Mouse (Mus musculus): ENCODE measurements at regions not wholly inside any gene's neighbourhood (a gene's known extent, or its start where the extent isn't known, plus 50 kb on each side); places are given as distances from the start of the nearest gene placed in this dataset.

DNA sequence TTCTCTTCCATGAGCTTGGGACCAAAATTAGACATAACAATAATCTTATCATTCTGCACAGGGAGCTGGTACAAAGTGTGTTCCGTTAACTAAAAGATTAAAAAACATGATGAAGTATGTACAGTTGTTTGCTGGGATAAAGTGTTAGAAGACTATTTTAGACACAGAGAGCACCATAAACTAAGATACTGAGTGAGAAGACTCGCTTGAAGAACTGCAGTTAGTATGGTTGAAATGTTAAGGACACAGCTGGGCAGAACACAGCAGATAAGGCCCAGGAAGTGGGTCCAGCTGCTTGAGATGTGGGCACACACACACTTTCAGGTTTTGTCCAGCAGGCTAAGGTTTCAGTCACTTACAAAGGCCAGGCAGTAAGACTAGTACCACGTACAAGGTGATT lies 1748.0 kb upstream of the Gm7489 start:
- TF ChIP-seq POLR2A (IDR thresholded peaks at IDR 0.05; ENCODE audit: low read depth, low read length) (no peak), ZC3H11A (IDR thresholded peaks at IDR 0.05; ENCODE audit: low read depth, low read length) (no peak), CTCF (conservative IDR thresholded peaks at IDR 0.05 in 1 of 2, IDR thresholded peaks at IDR 0.05 in 1 of 2; ENCODE audit: low read depth in 2 of 2, low read length in 2 of 2) (no peak), RCOR1 (conservative IDR thresholded peaks at IDR 0.05; ENCODE audit: low read depth, low read length) (no peak), NELFE (IDR thresholded peaks at IDR 0.05; ENCODE audit: low read depth, low read length) (no peak), ZNF384 (IDR thresholded peaks at IDR 0.05; ENCODE audit: low read depth, low read length) (no peak), MEF2A (IDR thresholded peaks at IDR 0.05; ENCODE audit: borderline replicate concordance, low read depth, low read length) (no peak), HCFC1 (IDR thresholded peaks at IDR 0.05; ENCODE audit: low read depth, low read length) (no peak), CHD1 (IDR thresholded peaks at IDR 0.05; ENCODE audit: low read depth, low read length) (no peak), MAX (IDR thresholded peaks at IDR 0.05; ENCODE audit: low read length) (no peak), TBP (conservative IDR thresholded peaks at IDR 0.05; ENCODE audit: low read depth, low read length) (no peak), EP300 (IDR thresholded peaks at IDR 0.05; ENCODE audit: low read length) (no peak)
